Mouse (Mus musculus) spleen, adult 2 months (tissue): ENCODE data around the gene Morc3. TPM values are rescaled to one million over a fixed set of nuclear protein-coding genes. Genes with fewer than 3 reads are reported as not detected.

ENCODE experiments used
- DNase-seq, 2 experiments: peaks; one replicate each; pipeline versions ENCODE4 v3.0.0 to v3.0.0-alpha.2; 2012 to 2021; ENCODE audit warnings: low spot score in 2 of 2, low read depth in 1 of 2
- H3K27ac ChIP-seq: fragments of 200-500 bp; 2 replicates; pipeline ENCODE4 v1.5.1; 2012; ENCODE audit warnings: low read length, inconsistent platforms; ENCODE audit not compliant: insufficient read depth
- H3K27me3 ChIP-seq: fragments of 200-500 bp; 2 replicates; pipeline ENCODE4 v1.6.1; 2012; ENCODE audit warnings: mild to moderate bottlenecking, moderate library complexity, low read length, inconsistent platforms; ENCODE audit not compliant: control insufficient read depth, insufficient read depth
- H3K36me3 ChIP-seq: fragments of 200-500 bp; 2 replicates; pipeline ENCODE4 v1.6.1; 2012; ENCODE audit warnings: mild to moderate bottlenecking, low read length, inconsistent platforms; ENCODE audit not compliant: control insufficient read depth, insufficient read depth
- H3K4me1 ChIP-seq: fragments of 200-500 bp; 2 replicates; pipeline ENCODE4 v1.6.1; 2011; ENCODE audit warnings: inconsistent platforms; ENCODE audit not compliant: control insufficient read depth, insufficient read depth, insufficient read length
- H3K4me3 ChIP-seq: fragments of 200-500 bp; 2 replicates; pipeline ENCODE4 v1.5.1; 2011; ENCODE audit warnings: mild to moderate bottlenecking, inconsistent platforms; ENCODE audit not compliant: insufficient read depth, insufficient read length; ENCODE audit errors: extremely low read depth
- CTCF ChIP-seq: fragments of 200-500 bp; IDR thresholded peaks from 2 replicates; pipeline ENCODE4 v1.5.1; 2011; ENCODE audit warnings: mild to moderate bottlenecking, inconsistent platforms; ENCODE audit not compliant: insufficient read depth, insufficient read length, insufficient replicate concordance; ENCODE audit errors: extremely low read depth
- POLR2A ChIP-seq: fragments of 200-500 bp; IDR thresholded peaks from 2 replicates; pipeline ENCODE4 v1.6.1; 2011; ENCODE audit warnings: low read depth, low read length, inconsistent platforms
- WGBS: fragments of 180-500 bp; shearing (Covaris S2); methylation state at CpG from one replicate; pipeline ENCODE4 v1.1.7; 2018; 5-methylcytosine and 5-hydroxymethylcytosine counted together
- polyA plus RNA-seq: library from polyadenylated mRNA; depleted of rRNA; stranded (reverse); fragments of >200 nt; gene quantifications from 2 replicates; pipeline ENCODE4 v1.2.3, GENCODE M21; 2012

Morc3 gene
- polyA plus RNA-seq, 1 experiment = 10.6 TPM

GRCm38 (mm10) chr16:93792981-93793630 lies 38.8 kb upstream of the Morc3 start:
- no peak overlapping the region for H3K27ac ChIP-seq
- WGBS = 91% methylated on average over 15 of the region's 15 CpGs
- H3K27me3 ChIP-seq = no peaks in the 10 kb centered on the region
- H3K4me3 ChIP-seq = no peak overlapping the region
- no peak for TF ChIP-seq POLR2A
- no peak for TF ChIP-seq CTCF
- no peaks in the 10 kb centered on the region for H3K36me3 ChIP-seq
- peaks cover 19% of the 10 kb centered on the region; the same call in 1 of the 2 replicates for H3K4me1 ChIP-seq
- no peak for DNase-seq

- 92% methylated on average over 5 of the region's 5 CpGs for WGBS
- DNase-seq = no peak
These were observed 37.1 kb upstream of the Morc3 start for GRCm38 (mm10) chr16:93794845-93795244.

GRCm38 (mm10) chr16:93795391-93795790 lies 36.5 kb upstream of the Morc3 start:
- H3K4me1 ChIP-seq = peaks cover 9% of the 10 kb centered on the region; the same call in 1 of the 2 replicates
- H3K27ac ChIP-seq = no peak overlapping the region
- 90% methylated on average over 5 of the region's 5 CpGs for WGBS
- no peaks in the 10 kb centered on the region for H3K27me3 ChIP-seq
- no peak overlapping the region for H3K4me3 ChIP-seq
- TF ChIP-seq POLR2A = no peak
- no peak for TF ChIP-seq CTCF
- peaks cover 3% of the 10 kb centered on the region; the same call in 1 of the 2 replicates for H3K36me3 ChIP-seq
- DNase-seq = no peak

More at GRCm38 (mm10) chr16:93794845-93795244, 37.1 kb upstream of the Morc3 start:
- TF ChIP-seq POLR2A (no peak), CTCF (no peak)
- Histone ChIP-seq H3K4me3 (no peak overlapping the region), H3K4me1 (peaks cover 9% of the 10 kb centered on the region; the same call in 1 of the 2 replicates), H3K27ac (no peak overlapping the region), H3K36me3 (no peaks in the 10 kb centered on the region), H3K27me3 (no peaks in the 10 kb centered on the region)

GRCm38 (mm10) chr16:93797021-93797840 lies 34.7 kb upstream of the Morc3 start:
- Histone ChIP-seq H3K27me3 (no peaks in the 10 kb centered on the region), H3K4me3 (no peak overlapping the region), H3K27ac (no peak overlapping the region), H3K36me3 (peaks cover 9% of the 10 kb centered on the region), H3K4me1 (peaks cover 2% of the 10 kb centered on the region; the same call in 1 of the 2 replicates)
- WGBS = 85% methylated on average over 12 of the region's 12 CpGs
- no peak for TF ChIP-seq POLR2A
- no peak for TF ChIP-seq CTCF
- no peak for DNase-seq

GRCm38 (mm10) chr16:93797841-93798492 lies 34.0 kb upstream of the Morc3 start:
- Histone ChIP-seq H3K27me3 (no peaks in the 10 kb centered on the region), H3K27ac (no peak overlapping the region), H3K36me3 (peaks cover 9% of the 10 kb centered on the region), H3K4me1 (peaks cover 2% of the 10 kb centered on the region; the same call in 1 of the 2 replicates), H3K4me3 (no peak overlapping the region)
- whole genome bisulfite sequencing = 91% methylated on average over 11 of the region's 11 CpGs
- TF ChIP-seq POLR2A (no peak), CTCF (no peak)
- no peak for DNase-seq

GRCm38 (mm10) chr16:93798623-93799022 lies 33.3 kb upstream of the Morc3 start:
- peaks cover 9% of the 10 kb centered on the region for H3K36me3 ChIP-seq
- H3K27me3 ChIP-seq = no peaks in the 10 kb centered on the region
- H3K4me3 ChIP-seq = no peak overlapping the region
- no peak for TF ChIP-seq POLR2A
- no peak for TF ChIP-seq CTCF
- no peak for DNase-seq
- WGBS = 60% methylated on average over 5 of the region's 5 CpGs
- peaks cover 2% of the 10 kb centered on the region; the same call in 1 of the 2 replicates for H3K4me1 ChIP-seq
- H3K27ac ChIP-seq = no peak overlapping the region
